Mouse (Mus musculus): Measurements from ENCODE around the gene Pou4f1. TPM values are rescaled to one million over a fixed set of nuclear protein-coding genes. Genes with fewer than 3 reads are reported as not detected.

Gene Pou4f1
- polyA plus RNA-seq (2015; fragmentation: Nextera tagmentation; extraction: Ambion mirVana) = 0.10 and 0.11 TPM in 2 replicates

GRCm38 (mm10) chr14:104467966-104468622 is at the start of gene Pou4f1:
Pou4f1 (minus strand) TSS chr14:104467999.

Other genes with a start within 250 kb of the Pou4f1 start
- gene Rnf219, start 54.6 kb upstream of the Pou4f1 start, polyA plus RNA-seq (2015; fragmentation: Nextera tagmentation; extraction: Ambion mirVana) = 12.9 and 14.8 TPM in 2 replicates

All from spleen, postnatal 0 days (tissue).